ENCODE assay signal across 13 mouse cellular contexts in the genomic region with DNA sequence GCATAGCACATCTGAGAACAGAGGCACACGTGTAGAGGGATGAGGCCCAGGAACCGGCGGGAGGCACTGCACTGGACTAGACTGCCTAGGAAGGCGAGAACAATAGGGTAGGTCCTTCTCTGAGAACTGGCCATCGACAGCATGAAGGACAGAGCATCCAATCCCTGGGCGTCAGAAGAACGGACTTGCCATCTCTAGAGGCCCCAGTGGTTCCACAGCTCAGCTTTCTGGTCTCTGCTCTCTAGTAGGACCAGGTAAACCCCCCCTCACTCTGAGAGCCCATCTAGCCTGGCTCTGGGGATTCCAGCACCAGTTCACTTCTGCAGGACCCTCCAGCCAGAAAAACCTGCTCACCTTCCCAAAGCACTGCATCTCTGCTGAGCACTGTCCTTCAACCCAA.
"Had no signal": no experiment of that assay in that cellular context is flagged by ENCODE, and none has a peak within 500 bp of the region (broad histone marks: within the 10 kb centered on the region; RNA-seq: fewer than 3 reads in every experiment).

No protein-coding gene starts in this region.

- H3K9ac ChIP-seq: limb, embryonic 15.5 days; midbrain, embryonic 13.5 days; neural tube, embryonic 12.5 days; stomach, embryonic 15.5 days had no signal

- H3K36me3 ChIP-seq: limb, embryonic 15.5 days; midbrain, embryonic 13.5 days; neural tube, embryonic 12.5 days; stomach, embryonic 15.5 days had no signal

- ATAC-seq: intestine, embryonic 16.5 days; midbrain, embryonic 13.5 days had no signal

- DNase-seq: kidney, adult 8-10 months; kidney, postnatal 36 days; lung, adult 18-20 months; right cerebral cortex, postnatal 14 days; thymus, adult 2 months; thymus, postnatal 25 days had no signal

- H3K9me3 ChIP-seq: limb, embryonic 15.5 days; midbrain, embryonic 13.5 days; neural tube, embryonic 12.5 days; stomach, embryonic 15.5 days had no signal

- H3K4me3 ChIP-seq: limb, embryonic 15.5 days; midbrain, embryonic 13.5 days; myocyte; neural tube, embryonic 12.5 days; stomach, embryonic 15.5 days had no signal

- H3K27ac ChIP-seq: kidney, postnatal 0 days; limb, embryonic 15.5 days; midbrain, embryonic 13.5 days; neural tube, embryonic 12.5 days; stomach, embryonic 15.5 days had no signal

- H3K4me2 ChIP-seq: limb, embryonic 15.5 days; midbrain, embryonic 13.5 days; neural tube, embryonic 12.5 days; stomach, embryonic 15.5 days had no signal

- H3K4me1 ChIP-seq: stomach, embryonic 15.5 days had no signal

- H3K27me3 ChIP-seq: neural tube, embryonic 12.5 days; stomach, embryonic 15.5 days had no signal
